Mouse (Mus musculus): ENCODE results near the gene Dpf2.

Gene Dpf2

GRCm38 (mm10) chr19:5913007-5913719 is at the start of gene Dpf2:
Dpf2 (minus strand) TSS chr19:5913010.
- no peak for DNase-seq (ENCODE audit: extremely low read depth, low read depth)

- no peak for DNase-seq (ENCODE audit: extremely low read depth, low read depth)
Observed at GRCm38 (mm10) chr19:5957371-5957770, 44.6 kb upstream of the Dpf2 start.

- DNase-seq (ENCODE audit: extremely low read depth, low read depth), result peak; percentile 56
Observed at GRCm38 (mm10) chr19:5956685-5957084, 43.9 kb upstream of the Dpf2 start.

GRCm38 (mm10) chr19:5955704-5956670 is 43.2 kb upstream of the Dpf2 start:
- DNase-seq (ENCODE audit: extremely low read depth, low read depth), result no peak

GRCm38 (mm10) chr19:5954936-5955335 is 42.1 kb upstream of the Dpf2 start:
- DNase-seq (ENCODE audit: extremely low read depth, low read depth), result no peak

GRCm38 (mm10) chr19:5954031-5954710 is 41.4 kb upstream of the Dpf2 start:
- DNase-seq (ENCODE audit: extremely low read depth, low read depth), result no peak

- DNase-seq (ENCODE audit: extremely low read depth, low read depth), result no peak
Observed at GRCm38 (mm10) chr19:5953201-5953770, 40.5 kb upstream of the Dpf2 start.

- no peak for DNase-seq (ENCODE audit: extremely low read depth, low read depth)
Observed at GRCm38 (mm10) chr19:5952071-5952691, 39.4 kb upstream of the Dpf2 start.

GRCm38 (mm10) chr19:5951631-5952030 is 38.8 kb upstream of the Dpf2 start:
- no peak for DNase-seq (ENCODE audit: extremely low read depth, low read depth)

- DNase-seq (ENCODE audit: extremely low read depth, low read depth), result no peak
Observed at GRCm38 (mm10) chr19:5950218-5950617, 37.4 kb upstream of the Dpf2 start.

- no peak for DNase-seq (ENCODE audit: extremely low read depth, low read depth)
Observed at GRCm38 (mm10) chr19:5945891-5946290, 33.1 kb upstream of the Dpf2 start.

GRCm38 (mm10) chr19:5945027-5945426 is 32.2 kb upstream of the Dpf2 start:
- no peak for DNase-seq (ENCODE audit: extremely low read depth, low read depth)

GRCm38 (mm10) chr19:5944145-5944544 is 31.3 kb upstream of the Dpf2 start:
- DNase-seq (ENCODE audit: extremely low read depth, low read depth), result no peak

- no peak for DNase-seq (ENCODE audit: extremely low read depth, low read depth)
Observed at GRCm38 (mm10) chr19:5943404-5943803, 30.6 kb upstream of the Dpf2 start.

GRCm38 (mm10) chr19:5942581-5942980 is 29.8 kb upstream of the Dpf2 start:
- no peak for DNase-seq (ENCODE audit: extremely low read depth, low read depth)

- no peak for DNase-seq (ENCODE audit: extremely low read depth, low read depth)
Observed at GRCm38 (mm10) chr19:5940656-5941055, 27.8 kb upstream of the Dpf2 start.

GRCm38 (mm10) chr19:5940173-5940572 is 27.4 kb upstream of the Dpf2 start:
- DNase-seq (ENCODE audit: extremely low read depth, low read depth), result no peak

- DNase-seq (ENCODE audit: extremely low read depth, low read depth), result no peak
Observed at GRCm38 (mm10) chr19:5939715-5940114, 26.9 kb upstream of the Dpf2 start.

- no peak for DNase-seq (ENCODE audit: extremely low read depth, low read depth)
Observed at GRCm38 (mm10) chr19:5938516-5938915, 25.7 kb upstream of the Dpf2 start.

- no peak for DNase-seq (ENCODE audit: extremely low read depth, low read depth)
Observed at GRCm38 (mm10) chr19:5937836-5938406, 25.1 kb upstream of the Dpf2 start.

Measured in MEL-GATA-1-ER (cell line).